Mouse (Mus musculus) lung, adult 2 months (tissue): ENCODE data around the gene Leng9.

Source experiments
- CTCF ChIP-seq: fragments of 200-500 bp; IDR thresholded peaks from 2 replicates; pipeline ENCODE4 v1.5.1; 2011; ENCODE audit warnings: mild to moderate bottlenecking, low read length, control low read depth; ENCODE audit not compliant: insufficient read depth
- POLR2A ChIP-seq: fragments of 200-500 bp; IDR thresholded peaks from 2 replicates; pipeline ENCODE4 v1.6.1; 2011; ENCODE audit warnings: low read depth, mild to moderate bottlenecking, control low read depth, low read length, borderline replicate concordance; ENCODE audit errors: extremely low read depth

GRCm38 (mm10) chr7:4125306-4125705, 24.9 kb downstream of the Leng9 start:
- TF ChIP-seq POLR2A = no peak
- TF ChIP-seq CTCF = no peak
